Mouse (Mus musculus): ENCODE measurements around the gene Saal1.
"Not testable (repeated sequence)": the region's sequence is repeated elsewhere in the genome, so short reads cannot be mapped to it uniquely, and the experiment has no call there.

The Saal1 gene

DNA sequence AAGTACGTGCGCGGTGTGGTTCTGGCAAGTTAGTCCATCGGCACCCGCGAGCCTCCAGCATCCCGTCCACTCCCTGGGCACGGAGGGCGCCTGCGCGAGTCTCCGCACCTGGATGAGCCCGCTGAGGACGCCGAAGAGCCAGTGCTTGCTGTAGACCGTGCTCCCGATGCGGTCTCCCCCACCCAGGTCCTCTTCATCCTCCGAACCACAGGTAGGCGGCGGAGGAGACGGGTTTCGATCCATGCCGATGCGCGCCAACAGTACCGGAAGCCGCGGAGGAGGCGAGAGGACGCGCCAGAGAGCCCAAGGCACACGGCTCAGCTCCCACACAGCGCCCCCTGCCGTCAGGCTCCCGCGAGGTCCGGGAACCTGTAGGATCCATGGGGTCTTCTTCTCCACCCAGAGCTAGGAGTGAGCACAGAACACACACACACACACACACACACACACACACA, at the start of gene Saal1:
Gene Saal1, minus strand, starts transcription at position 291 of the 455 bp plus-strand sequence.
- H3K27me3 ChIP-seq (ENCODE audit: insufficient read depth, low read length): no peaks in the 10 kb centered on the region
- H3K36me3 ChIP-seq (ENCODE audit: insufficient read depth, low read length): peaks cover 27% of the 10 kb centered on the region
- H3K4me1 ChIP-seq (replicated peaks; ENCODE audit: low read depth, low read length): 0 out of 2 replicates have a peak, but pooled peaks cover 7% of the 10 kb centered on the region
- H3K9me3 ChIP-seq (ENCODE audit: low read length): no peaks in the 10 kb centered on the region
- peak within 1 kb of the TSS; percentile 94 for H3K4me3 ChIP-seq (replicated peaks; ENCODE audit: low read length)
- TF ChIP-seq NANOG (IDR thresholded peaks at IDR 0.05; ENCODE audit: borderline replicate concordance, low read length) (no peak), POU5F1 (IDR thresholded peaks at IDR 0.05; ENCODE audit: borderline replicate concordance, low read length) (no peak), CTCF (conservative IDR thresholded peaks at IDR 0.05; ENCODE audit: low read length) (no peak)

DNA sequence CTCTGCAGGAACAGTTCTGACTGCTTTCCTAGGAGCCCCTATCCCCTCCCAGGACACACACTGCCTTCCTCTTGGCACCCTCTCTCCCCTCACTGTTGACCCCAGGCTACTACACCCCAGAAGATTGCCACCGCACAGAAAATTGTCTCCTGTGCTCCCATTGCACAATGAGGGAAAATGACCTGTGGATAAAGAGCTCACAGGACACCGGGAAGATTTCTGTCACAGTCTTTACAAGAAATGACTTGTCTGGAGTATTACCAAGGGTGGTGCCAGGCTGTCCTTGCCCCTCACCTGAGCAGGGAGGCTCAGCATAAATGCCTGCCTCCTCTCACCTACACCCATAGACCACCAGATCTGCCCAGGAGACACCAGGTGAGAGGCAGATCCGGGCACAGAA, 41.0 kb upstream of the Saal1 start, which contains the start of gene Saa2:
Gene Saa2, plus strand, starts transcription at position 301 of the 400 bp plus-strand sequence.
- Histone ChIP-seq H3K36me3 (ENCODE audit: insufficient read depth, low read length) (no peaks in the 10 kb centered on the region), H3K27me3 (ENCODE audit: insufficient read depth, low read length) (no peaks in the 10 kb centered on the region), H3K4me3 (replicated peaks; ENCODE audit: low read length) (no peak within 1 kb of the TSS), H3K4me1 (replicated peaks; ENCODE audit: low read depth, low read length) (peaks cover 12% of the 10 kb centered on the region), H3K9me3 (ENCODE audit: low read length) (no peaks in the 10 kb centered on the region)
- TF ChIP-seq POU5F1 (IDR thresholded peaks at IDR 0.05; ENCODE audit: borderline replicate concordance, low read length) (no peak), NANOG (IDR thresholded peaks at IDR 0.05; ENCODE audit: borderline replicate concordance, low read length) (no peak), CTCF (conservative IDR thresholded peaks at IDR 0.05; ENCODE audit: low read length) (no peak)

DNA sequence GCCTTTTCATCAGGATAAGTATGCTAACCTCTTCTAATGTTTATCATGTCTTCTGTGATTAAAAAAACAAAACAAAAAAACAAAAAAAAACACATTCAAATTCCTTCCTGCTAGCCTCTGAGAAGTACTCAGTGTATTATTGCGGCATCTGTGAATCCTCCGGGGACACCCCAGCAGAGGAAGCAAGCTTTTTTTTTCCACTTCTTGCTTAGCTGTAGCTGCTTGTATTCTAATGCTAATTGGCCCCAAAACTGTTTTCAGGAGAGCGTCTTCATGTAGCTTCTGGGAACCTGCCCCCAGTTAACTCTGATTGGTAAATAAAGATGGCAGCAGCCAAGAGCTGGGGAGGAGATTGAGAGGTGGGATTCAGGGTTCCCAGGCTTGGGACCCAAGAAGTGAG, 38.0 kb upstream of the Saal1 start:
- TF ChIP-seq NANOG (IDR thresholded peaks at IDR 0.05; ENCODE audit: borderline replicate concordance, low read length) (no peak), POU5F1 (IDR thresholded peaks at IDR 0.05; ENCODE audit: borderline replicate concordance, low read length) (no peak), CTCF (conservative IDR thresholded peaks at IDR 0.05; ENCODE audit: low read length) (no peak)
- Histone ChIP-seq H3K4me3 (replicated peaks; ENCODE audit: low read length) (no peak overlapping the region), H3K27me3 (ENCODE audit: insufficient read depth, low read length) (no peaks in the 10 kb centered on the region), H3K36me3 (ENCODE audit: insufficient read depth, low read length) (no peaks in the 10 kb centered on the region), H3K9me3 (ENCODE audit: low read length) (no peaks in the 10 kb centered on the region), H3K4me1 (replicated peaks; ENCODE audit: low read depth, low read length) (peaks cover 12% of the 10 kb centered on the region)

DNA sequence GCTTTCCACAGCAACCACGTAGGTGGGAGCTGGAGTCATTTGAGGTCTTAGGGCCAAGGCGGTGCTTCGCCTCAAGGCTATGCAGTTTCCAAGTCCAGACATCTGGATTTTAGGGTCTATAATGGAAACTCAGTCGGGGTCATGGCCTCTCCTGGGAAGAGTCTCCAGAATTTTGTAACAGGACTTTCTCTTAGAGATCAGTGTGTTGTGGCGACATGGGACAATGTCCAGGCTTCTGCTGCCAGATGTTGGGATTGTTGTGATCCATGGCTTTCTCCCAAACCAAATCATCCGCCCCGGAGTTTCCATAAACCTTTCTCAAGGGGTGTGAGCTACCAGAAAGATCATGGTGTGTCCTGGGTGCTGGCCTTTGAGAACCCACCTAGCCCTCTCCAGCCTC, 35.9 kb upstream of the Saal1 start:
- TF ChIP-seq NANOG (IDR thresholded peaks at IDR 0.05; ENCODE audit: borderline replicate concordance, low read length) (no peak), POU5F1 (IDR thresholded peaks at IDR 0.05; ENCODE audit: borderline replicate concordance, low read length) (no peak), CTCF (conservative IDR thresholded peaks at IDR 0.05; ENCODE audit: low read length) (no peak)
- Histone ChIP-seq H3K27me3 (ENCODE audit: insufficient read depth, low read length) (no peaks in the 10 kb centered on the region), H3K4me3 (replicated peaks; ENCODE audit: low read length) (no peak overlapping the region), H3K36me3 (ENCODE audit: insufficient read depth, low read length) (no peaks in the 10 kb centered on the region), H3K9me3 (ENCODE audit: low read length) (no peaks in the 10 kb centered on the region), H3K4me1 (replicated peaks; ENCODE audit: low read depth, low read length) (peaks cover 12% of the 10 kb centered on the region)

DNA sequence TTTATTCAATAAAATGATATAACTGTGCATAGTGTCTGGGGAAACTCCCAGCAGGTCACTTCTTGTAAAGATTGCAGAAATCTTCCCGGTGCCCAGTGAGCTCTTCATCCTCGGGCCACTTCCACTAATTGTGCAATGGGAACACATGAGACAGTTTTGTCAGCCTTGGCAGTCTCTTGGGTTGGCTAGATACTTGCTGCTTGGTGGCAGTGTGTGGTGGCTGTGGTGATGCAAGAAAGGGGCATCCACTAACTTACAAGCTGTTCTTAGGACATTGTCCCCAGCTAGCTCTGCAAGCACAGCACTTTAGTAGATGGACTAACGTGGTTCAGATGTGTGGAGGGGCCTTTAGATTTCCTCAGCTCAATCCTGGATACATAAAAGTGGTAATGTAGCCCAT, 35.3 kb upstream of the Saal1 start:
- Histone ChIP-seq H3K9me3 (ENCODE audit: low read length) (no peaks in the 10 kb centered on the region), H3K4me3 (replicated peaks; ENCODE audit: low read length) (no peak overlapping the region), H3K4me1 (replicated peaks; ENCODE audit: low read depth, low read length) (peaks cover 12% of the 10 kb centered on the region), H3K27me3 (ENCODE audit: insufficient read depth, low read length) (no peaks in the 10 kb centered on the region), H3K36me3 (ENCODE audit: insufficient read depth, low read length) (no peaks in the 10 kb centered on the region)
- TF ChIP-seq CTCF (conservative IDR thresholded peaks at IDR 0.05; ENCODE audit: low read length): no peak
- no peak for TF ChIP-seq POU5F1 (IDR thresholded peaks at IDR 0.05; ENCODE audit: borderline replicate concordance, low read length)
- TF ChIP-seq NANOG (IDR thresholded peaks at IDR 0.05; ENCODE audit: borderline replicate concordance, low read length): no peak

DNA sequence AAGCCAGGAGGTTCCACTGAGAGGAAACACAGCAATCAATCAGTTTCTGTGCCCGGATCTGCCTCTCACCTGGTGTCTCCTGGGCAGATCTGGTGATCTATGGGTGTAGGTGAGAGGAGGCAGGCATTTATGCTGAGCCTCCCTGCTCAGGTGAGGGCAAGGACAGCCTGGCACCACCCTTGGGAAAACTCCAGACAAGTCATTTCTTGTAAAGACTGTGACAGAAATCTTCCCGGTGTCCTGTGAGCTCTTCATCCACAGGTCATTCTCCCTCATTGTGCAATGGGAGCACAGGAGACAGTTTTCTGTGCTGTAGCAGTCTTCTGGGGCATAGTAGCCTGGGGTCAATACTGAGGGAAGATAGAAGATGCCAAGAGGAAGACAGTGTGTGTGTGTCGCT, 32.4 kb upstream of the Saal1 start, which contains the start of gene Saa1:
Gene Saa1, minus strand, starts transcription at position 101 of the 400 bp plus-strand sequence.
- not testable (repeated sequence) for H3K4me3 ChIP-seq (replicated peaks; ENCODE audit: low read length); H3K27me3 ChIP-seq (ENCODE audit: insufficient read depth, low read length); H3K9me3 ChIP-seq (ENCODE audit: low read length); H3K36me3 ChIP-seq (ENCODE audit: insufficient read depth, low read length); H3K4me1 ChIP-seq (replicated peaks; ENCODE audit: low read depth, low read length)

DNA sequence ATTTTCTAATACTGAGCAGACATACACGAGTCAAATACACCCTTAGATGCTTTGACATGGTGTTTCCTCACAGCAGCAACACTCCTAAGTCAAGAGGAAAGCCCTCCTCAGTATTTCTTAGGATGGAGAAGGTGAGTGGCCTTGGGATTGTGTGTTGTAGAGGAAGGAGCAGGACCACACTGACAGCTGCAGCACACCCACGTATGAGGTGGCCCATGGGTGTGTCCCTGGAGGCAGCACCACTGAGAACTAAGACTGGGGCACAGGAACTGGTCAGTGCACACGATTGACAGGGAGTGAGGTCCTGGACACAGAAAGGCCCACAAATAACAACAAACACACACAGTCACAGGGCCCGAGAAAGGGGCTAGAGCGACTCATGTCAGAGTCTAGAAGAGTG, 29.6 kb upstream of the Saal1 start:
- not testable (repeated sequence) for H3K9me3 ChIP-seq (ENCODE audit: low read length); H3K4me1 ChIP-seq (replicated peaks; ENCODE audit: low read depth, low read length); H3K36me3 ChIP-seq (ENCODE audit: insufficient read depth, low read length); H3K4me3 ChIP-seq (replicated peaks; ENCODE audit: low read length); H3K27me3 ChIP-seq (ENCODE audit: insufficient read depth, low read length)

DNA sequence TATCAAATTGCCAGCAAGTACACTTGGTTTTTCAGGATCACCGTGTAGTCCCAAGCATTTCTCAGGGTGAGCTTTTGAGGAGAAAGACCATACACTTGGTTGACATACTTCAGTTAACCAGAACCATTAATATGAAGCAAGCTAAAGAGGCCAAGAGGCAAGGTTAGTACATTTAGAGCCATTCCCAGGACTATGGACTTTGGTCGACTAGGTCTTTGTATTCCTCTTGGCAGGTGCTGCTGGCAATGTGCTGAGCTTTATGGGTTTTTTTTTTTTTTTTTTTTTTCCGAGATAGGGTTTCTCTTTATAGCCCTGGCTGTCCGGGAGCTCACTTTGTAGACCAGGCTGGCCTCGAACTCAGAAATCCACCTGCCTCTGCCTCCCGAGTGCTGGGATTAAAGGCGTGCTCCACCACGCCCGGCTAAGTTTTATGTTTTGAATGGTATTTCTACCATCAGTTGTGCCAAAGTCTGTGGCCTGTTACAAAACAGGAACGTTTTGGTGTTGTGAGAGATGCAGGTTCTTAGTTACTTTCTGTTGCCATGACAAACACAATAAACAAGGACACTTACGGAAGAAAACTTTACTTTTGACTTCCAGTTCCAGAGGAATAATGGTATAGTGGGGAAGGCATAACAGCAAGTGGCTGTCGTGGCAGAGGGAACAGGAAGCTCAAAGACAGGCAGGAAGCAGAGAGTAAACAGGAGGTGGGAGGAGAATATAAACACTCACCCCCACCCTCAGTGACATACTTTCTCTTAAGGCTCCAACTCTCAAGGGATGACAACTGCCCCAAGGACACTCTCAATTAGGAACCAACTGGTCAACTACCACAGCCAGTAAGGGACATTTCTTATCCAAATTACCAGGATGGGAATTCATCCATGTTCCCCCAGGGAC, 28.3 kb upstream of the Saal1 start:
- Histone ChIP-seq H3K36me3 (ENCODE audit: insufficient read depth, low read length) (no peaks in the 10 kb centered on the region), H3K27me3 (ENCODE audit: insufficient read depth, low read length) (no peaks in the 10 kb centered on the region), H3K4me1 (replicated peaks; ENCODE audit: low read depth, low read length) (peaks cover 8% of the 10 kb centered on the region), H3K4me3 (replicated peaks; ENCODE audit: low read length) (no peak overlapping the region), H3K9me3 (ENCODE audit: low read length) (no peaks in the 10 kb centered on the region)
- TF ChIP-seq NANOG (IDR thresholded peaks at IDR 0.05; ENCODE audit: borderline replicate concordance, low read length): no peak
- TF ChIP-seq POU5F1 (IDR thresholded peaks at IDR 0.05; ENCODE audit: borderline replicate concordance, low read length): no peak
- no peak for TF ChIP-seq CTCF (conservative IDR thresholded peaks at IDR 0.05; ENCODE audit: low read length)

DNA sequence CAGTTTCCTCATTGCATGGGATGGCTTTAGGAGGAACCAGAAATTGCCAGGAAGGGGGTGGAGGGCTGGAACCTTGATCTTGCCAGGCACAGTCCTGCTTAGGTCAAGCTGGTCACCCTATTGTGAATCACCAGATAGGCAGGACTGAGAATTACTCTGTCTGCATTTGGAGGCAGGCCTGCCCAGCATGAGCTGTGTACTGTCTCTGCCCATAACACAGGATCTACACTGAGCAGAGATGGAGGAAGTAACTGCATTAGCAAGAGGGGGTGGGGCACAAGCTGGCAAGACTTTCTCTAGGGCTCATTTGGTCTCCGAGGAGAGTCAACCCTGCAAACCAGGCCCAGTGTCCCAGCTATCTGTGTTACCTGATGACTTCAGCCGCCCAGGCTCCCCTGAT, 24.5 kb upstream of the Saal1 start:
- H3K4me1 ChIP-seq (replicated peaks; ENCODE audit: low read depth, low read length): peaks cover 8% of the 10 kb centered on the region
- H3K4me3 ChIP-seq (replicated peaks; ENCODE audit: low read length): no peak overlapping the region
- no peak for TF ChIP-seq POU5F1 (IDR thresholded peaks at IDR 0.05; ENCODE audit: borderline replicate concordance, low read length)
- no peak for TF ChIP-seq CTCF (conservative IDR thresholded peaks at IDR 0.05; ENCODE audit: low read length)
- no peak for TF ChIP-seq NANOG (IDR thresholded peaks at IDR 0.05; ENCODE audit: borderline replicate concordance, low read length)
- no peaks in the 10 kb centered on the region for H3K27me3 ChIP-seq (ENCODE audit: insufficient read depth, low read length)
- H3K36me3 ChIP-seq (ENCODE audit: insufficient read depth, low read length): no peaks in the 10 kb centered on the region
- H3K9me3 ChIP-seq (ENCODE audit: low read length): no peaks in the 10 kb centered on the region

Data from E14TG2a.4 (cell line).